Mouse (Mus musculus): ENCODE data around the gene Gm10392.

DNA sequence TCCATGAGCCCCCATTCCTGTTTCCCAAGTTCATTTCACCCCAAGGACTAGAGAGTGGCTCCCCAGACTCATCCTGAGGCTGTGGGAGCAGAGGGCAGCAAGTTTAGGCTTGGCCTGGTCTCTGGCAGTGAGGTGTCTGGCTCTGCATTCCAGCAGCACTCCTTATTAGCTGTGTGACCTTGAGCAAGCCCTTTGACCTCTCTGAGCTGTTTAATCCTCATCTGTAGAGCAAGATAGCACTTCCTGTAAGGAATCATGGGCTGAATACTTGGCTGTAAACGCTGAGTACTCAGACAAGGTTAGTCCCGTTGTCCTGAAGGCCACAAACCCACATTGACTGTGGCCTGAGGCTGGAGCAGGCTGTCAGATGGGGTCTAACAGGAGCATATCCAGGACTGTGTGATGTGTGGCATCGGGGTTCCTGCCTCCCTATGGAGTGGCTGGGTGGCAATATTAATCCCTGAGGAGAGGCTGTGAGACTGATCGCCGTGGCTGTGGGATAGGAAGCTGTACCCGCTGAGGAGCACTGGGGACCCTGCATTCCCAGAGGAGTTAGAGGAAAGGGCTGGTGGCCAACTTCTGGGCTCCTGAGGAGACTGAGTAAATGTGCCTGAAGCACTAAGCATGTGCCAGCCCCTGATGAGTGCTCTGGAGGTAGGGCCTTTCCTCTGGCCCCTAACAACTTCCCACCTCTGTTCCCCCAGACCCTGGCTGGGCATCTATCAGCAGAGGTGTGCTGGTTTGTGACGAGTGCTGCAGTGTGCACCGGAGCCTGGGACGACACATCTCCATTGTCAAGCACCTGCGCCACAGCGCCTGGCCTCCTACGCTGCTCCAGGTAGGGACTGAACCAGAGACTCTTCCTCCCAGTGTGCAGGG is 20.5 kb downstream of the Gm10392 start:
- TF ChIP-seq CTCF (IDR thresholded peaks at IDR 0.05; ENCODE audit: low read depth) (no peak), EP300 (IDR thresholded peaks at IDR 0.05; ENCODE audit: low read depth) (no peak)
